Mouse (Mus musculus) cerebellum, adult 2 months (tissue): ENCODE measurements at regions not wholly inside any gene's neighbourhood (a gene's known extent, or its start where the extent isn't known, plus 50 kb on each side); places are given as distances from the start of the nearest gene placed in this dataset.

Experiments
- DNase-seq, 2 experiments: peaks; one replicate each; pipeline ENCODE4 v3.0.0; 2021
- H3K27ac ChIP-seq: fragments of 200-500 bp; 2 replicates; pipeline ENCODE4 v1.5.1; 2012; ENCODE audit warnings: low read length, control low read depth, inconsistent platforms; ENCODE audit not compliant: insufficient read depth
- H3K27me3 ChIP-seq: fragments of 200-500 bp; 2 replicates; pipeline ENCODE4 v1.6.1; 2012; ENCODE audit warnings: inconsistent platforms, mild to moderate bottlenecking, low read length, moderate library complexity; ENCODE audit not compliant: control insufficient read depth, insufficient read depth
- H3K4me1 ChIP-seq: fragments of 200-500 bp; 2 replicates; pipeline ENCODE4 v1.6.1; 2011; ENCODE audit warnings: low read length; ENCODE audit not compliant: control insufficient read depth, insufficient read depth
- H3K4me3 ChIP-seq: fragments of 200-500 bp; replicated peaks from 2 replicates; pipeline ENCODE3; 2011; ENCODE audit warnings: mild to moderate bottlenecking, low read depth, low read length, control low read depth; ENCODE audit not compliant: insufficient read depth
- CTCF ChIP-seq: fragments of 200-500 bp; IDR thresholded peaks from 2 replicates; pipeline ENCODE4 v1.5.1; 2011; ENCODE audit warnings: low read depth, mild to moderate bottlenecking, control low read depth, low read length, moderate library complexity, borderline replicate concordance; ENCODE audit not compliant: insufficient read depth
- POLR2A ChIP-seq: fragments of 200-500 bp; IDR thresholded peaks from 2 replicates; pipeline ENCODE4 v1.6.1; 2011; ENCODE audit warnings: low read length, control low read depth, borderline replicate concordance; ENCODE audit not compliant: insufficient read depth
- WGBS: fragments of 180-500 bp; shearing (Covaris S2); methylation state at CpG from one replicate; pipeline ENCODE4 v1.1.7; 2018; 5-methylcytosine and 5-hydroxymethylcytosine counted together

DNA sequence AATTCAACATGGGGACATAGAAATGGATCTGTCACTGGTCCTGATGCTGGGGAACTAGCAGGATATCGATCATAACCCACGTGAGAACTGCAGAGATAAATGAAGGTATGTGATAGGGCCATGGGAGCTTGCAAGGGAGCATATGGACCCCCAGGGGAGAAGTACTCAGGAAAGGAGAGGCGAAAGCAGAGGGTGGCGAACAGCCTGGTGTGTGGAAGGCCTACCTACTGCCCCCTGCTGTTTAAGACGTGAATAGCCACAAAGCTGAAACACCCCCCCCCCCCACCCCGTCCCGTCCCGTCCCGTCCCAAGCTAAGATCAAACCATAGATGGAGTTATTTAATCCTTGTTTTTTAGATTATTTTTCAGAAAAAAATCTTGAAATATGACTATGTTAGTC, 50.9 kb upstream of the Cplx2 start:
- no peak for DNase-seq
- no peaks in the 10 kb centered on the region for H3K27me3 ChIP-seq
- H3K4me3 ChIP-seq = no peak overlapping the region
- WGBS = 64% methylated on average over 9 of the region's 9 CpGs
- peaks cover 22% of the 10 kb centered on the region for H3K4me1 ChIP-seq
- TF ChIP-seq CTCF (peak; percentile 39; the same call in 1 of the 2 replicates), POLR2A (no peak)
- no peak overlapping the region for H3K27ac ChIP-seq

GRCm38 (mm10) chr13:54321011-54321410, 50.1 kb upstream of the Cplx2 start:
- Histone ChIP-seq H3K4me1 (peaks cover 27% of the 10 kb centered on the region), H3K27ac (no peak overlapping the region), H3K27me3 (no peaks in the 10 kb centered on the region), H3K4me3 (no peak overlapping the region)
- no peak for DNase-seq
- TF ChIP-seq POLR2A (no peak), CTCF (no peak)
- WGBS = 91% methylated on average over 14 of the region's 14 CpGs
